ENCODE assay signal across 10 mouse cellular contexts in genomic region chr16:73770440-73770856, GRCm38 (mm10).
DNase-seq lines count a peak whose midpoint lies in the region.
"Had no signal": no experiment of that assay in that cellular context is flagged by ENCODE, and none has a peak within 500 bp of the region (broad histone marks: within the 10 kb centered on the region; RNA-seq: fewer than 3 reads in every experiment).

No protein-coding gene starts in this region.

- DNase-seq in heart, postnatal 36 days = peak; percentile 2 to 9
- no peak for DNase-seq in heart, postnatal 25 days (ENCODE audit: low spot score)
- peak; percentile 8 for DNase-seq in retina, postnatal 1 day
- DNase-seq in retina, embryonic 14.5 days (ENCODE audit: low spot score) = no peak
- DNase-seq in fibroblast of lung, adult 2 months (ENCODE audit: low read depth) = peak; percentile 4
- DNase-seq in telencephalon, adult 2 months (ENCODE audit: low read depth, low spot score) = peak; percentile 26
- DNase-seq in spleen, postnatal 10 days (ENCODE audit: low spot score in 2 of 2) = no peak
- DNase-seq: cerebellum, adult 9-11 months; gastrocnemius, adult 2 months; kidney, postnatal 14 days had no signal

- intact Hi-C loops in heart, postnatal 36 days (cut with DNase I) = no loop called here
- intact Hi-C loops in heart, postnatal 25 days (cut with DNase I) = no loop called here

Comparison
In these comparisons a context has a peak if more than half of its experiments do, and no peak if none do; other contexts are left out.
1. DNase-seq: peak in heart, postnatal 36 days (2 of 2), retina, postnatal 1 day (single experiment), fibroblast of lung, adult 2 months (single experiment) and telencephalon, adult 2 months (single experiment); none in heart, postnatal 25 days (single experiment), retina, embryonic 14.5 days (single experiment) and spleen, postnatal 10 days (0 of 2).